Mouse (Mus musculus) macrophage (primary cell): Measurements from ENCODE around the gene Tnfrsf1b. TPM values are rescaled to one million over a fixed set of nuclear protein-coding genes. Genes with fewer than 3 reads are reported as not detected.

Experiments used
- H3K27ac ChIP-seq: fragments of 350-480 bp; formaldehyde crosslinking; 2 replicates; pipeline ENCODE4 v1.9.0; 2021
- H3K36me3 ChIP-seq: fragments of 350-480 bp; formaldehyde crosslinking; 2 replicates; pipeline ENCODE4 v1.9.0; 2021; ENCODE audit errors: inconsistent target
- H3K4me3 ChIP-seq: fragments of 350-480 bp; formaldehyde crosslinking; 2 replicates; pipeline ENCODE4 v1.9.0; 2021; ENCODE audit errors: inconsistent target
- H3K79me2 ChIP-seq: fragments of 350-480 bp; formaldehyde crosslinking; 2 replicates; pipeline ENCODE4 v1.9.0; 2021; ENCODE audit errors: inconsistent target
- WGBS: methylation state at CpG from one replicate; pipeline ENCODE4 v1.1.7; 2026; ENCODE audit warnings: inconsistent platforms; ENCODE audit not compliant: missing documents; 5-methylcytosine and 5-hydroxymethylcytosine counted together
- polyA plus RNA-seq: library from polyadenylated mRNA; stranded (reverse); fragments of 250-400 nt; gene quantifications from 3 replicates; pipeline ENCODE4 v1.2.4, GENCODE M21; 2018; ENCODE audit warnings: inconsistent platforms

The Tnfrsf1b gene
- polyA plus RNA-seq, 1 experiment from 2014 or later, result 207 TPM

DNA sequence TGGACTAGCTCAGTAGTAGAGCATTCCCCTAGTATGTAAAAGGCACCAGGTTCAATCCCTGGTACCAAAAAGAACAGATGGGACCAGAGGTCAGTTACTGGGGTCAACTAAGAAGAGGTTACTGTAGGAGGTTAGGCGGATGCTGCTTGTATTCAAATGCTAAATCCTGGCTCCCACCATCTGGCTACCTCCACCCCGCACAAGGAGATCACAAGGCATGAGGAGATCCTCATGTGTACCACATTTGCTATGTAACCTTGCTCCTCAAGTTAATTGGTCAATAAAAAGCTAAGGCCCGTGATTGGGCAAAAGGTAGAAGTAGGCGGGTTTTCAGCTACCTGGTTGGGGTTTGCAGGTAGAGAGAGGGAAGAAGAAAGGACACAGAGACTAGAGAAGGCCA lies 25.0 kb upstream of the Tnfrsf1b start:
- no peaks in the 10 kb centered on the region for H3K36me3 ChIP-seq
- no peak overlapping the region for H3K4me3 ChIP-seq
- 97% methylated on average over 4 of the region's 4 CpGs for WGBS
- H3K27ac ChIP-seq, result no peak overlapping the region
- H3K79me2 ChIP-seq, result no peaks in the 10 kb centered on the region

DNA sequence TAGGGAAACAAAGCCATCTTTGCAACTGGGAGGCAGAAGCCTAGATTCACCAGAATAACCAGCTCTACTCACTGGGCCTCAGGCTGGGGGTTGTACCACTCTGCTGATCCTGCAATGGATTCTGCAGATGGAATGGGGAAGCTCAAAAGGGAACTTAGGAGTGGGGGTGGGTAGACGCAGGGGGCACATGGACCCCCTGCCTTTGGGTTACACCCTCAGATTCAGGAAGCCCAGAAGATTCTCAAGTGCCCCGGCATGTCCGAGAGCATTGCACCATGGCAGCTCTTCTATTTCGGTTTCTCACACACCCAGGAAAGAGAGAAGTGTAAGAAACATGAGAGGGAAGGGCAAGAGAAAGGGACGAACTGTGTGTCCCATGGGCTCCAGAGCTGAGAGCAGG lies 23.5 kb upstream of the Tnfrsf1b start:
- no peaks in the 10 kb centered on the region for H3K36me3 ChIP-seq
- 1% methylated on average over 5 of the region's 5 CpGs for WGBS
- H3K4me3 ChIP-seq, result no peak overlapping the region
- H3K79me2 ChIP-seq, result no peaks in the 10 kb centered on the region
- peak overlapping the region; percentile 79 for H3K27ac ChIP-seq

DNA sequence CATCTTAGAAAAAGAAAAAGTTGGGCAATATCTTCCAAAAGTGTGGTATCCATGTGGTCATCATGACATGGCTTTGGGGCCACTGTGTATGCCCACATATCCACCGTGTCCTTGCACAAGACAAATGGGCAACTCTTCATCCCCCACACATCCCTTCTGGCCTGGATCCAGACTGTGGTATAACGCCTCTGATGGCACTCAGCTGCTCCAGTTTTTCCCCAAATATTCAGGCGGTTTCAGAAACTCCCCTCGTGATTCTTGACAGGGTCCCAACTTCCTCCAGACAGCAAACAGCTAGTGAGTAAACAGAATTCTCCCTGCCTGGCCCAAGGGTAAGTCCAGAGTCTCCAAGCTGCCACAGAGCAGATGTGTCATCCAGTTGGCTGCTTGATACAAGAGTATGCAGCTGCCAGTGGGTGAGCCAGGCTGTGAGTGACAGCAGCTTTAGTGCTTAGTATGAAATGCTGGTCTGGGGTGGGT lies 21.0 kb upstream of the Tnfrsf1b start:
- Histone ChIP-seq H3K79me2 (no peaks in the 10 kb centered on the region), H3K36me3 (no peaks in the 10 kb centered on the region), H3K4me3 (no peak overlapping the region), H3K27ac (peak overlapping the region; percentile 79)
- WGBS, result 0% methylated on average over 4 of the region's 4 CpGs

DNA sequence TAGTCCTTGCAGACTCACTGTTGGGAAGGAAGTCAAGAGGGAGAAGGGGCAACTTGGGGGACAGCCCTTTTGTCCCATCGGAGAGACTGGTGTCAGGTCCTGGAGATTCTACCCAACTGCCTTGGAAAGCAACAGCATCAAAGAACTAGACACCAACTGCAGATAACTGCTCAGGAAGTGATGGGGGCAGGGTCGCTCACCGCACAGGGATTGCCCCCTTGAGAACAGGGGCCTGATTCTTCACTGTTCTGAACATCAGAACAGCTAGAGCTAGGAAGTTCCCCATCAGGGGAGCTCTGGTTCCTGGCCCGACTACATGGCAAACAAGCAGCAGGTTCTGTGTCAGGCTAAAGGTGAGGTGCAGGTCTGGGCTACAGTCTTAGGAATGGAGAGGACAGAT lies 19.8 kb upstream of the Tnfrsf1b start:
- H3K27ac ChIP-seq, result peak overlapping the region; percentile 79

DNA sequence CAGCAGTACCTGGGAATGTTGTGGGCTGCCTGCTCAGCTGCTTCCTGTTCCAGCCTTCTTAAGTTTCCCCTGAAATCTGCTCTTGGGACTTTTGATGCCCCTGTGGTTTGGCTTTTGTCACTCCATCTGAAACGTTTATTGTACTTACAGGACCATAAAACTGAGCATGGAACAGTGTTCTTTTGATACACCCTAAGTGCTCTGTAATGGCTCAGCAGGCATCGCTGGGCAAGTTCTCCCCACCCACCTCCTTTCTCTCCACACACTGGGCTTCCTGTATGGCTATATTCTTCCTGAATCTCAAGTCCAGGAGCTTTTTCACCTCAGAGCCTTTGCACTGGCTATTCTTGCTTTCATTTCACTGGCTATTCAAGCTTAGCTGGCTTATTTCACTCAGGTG lies 18.1 kb upstream of the Tnfrsf1b start:
- no peak overlapping the region for H3K27ac ChIP-seq
- H3K36me3 ChIP-seq, result no peaks in the 10 kb centered on the region
- H3K79me2 ChIP-seq, result no peaks in the 10 kb centered on the region
- H3K4me3 ChIP-seq, result no peak overlapping the region
- WGBS, result 21% methylated on average over 2 of the region's 2 CpGs

More for the DNA sequence above, 19.8 kb upstream of the Tnfrsf1b start:
- no peaks in the 10 kb centered on the region for H3K79me2 ChIP-seq
- WGBS, result 42% methylated on average over 4 of the region's 4 CpGs
- no peak overlapping the region for H3K4me3 ChIP-seq
- H3K36me3 ChIP-seq, result no peaks in the 10 kb centered on the region

DNA sequence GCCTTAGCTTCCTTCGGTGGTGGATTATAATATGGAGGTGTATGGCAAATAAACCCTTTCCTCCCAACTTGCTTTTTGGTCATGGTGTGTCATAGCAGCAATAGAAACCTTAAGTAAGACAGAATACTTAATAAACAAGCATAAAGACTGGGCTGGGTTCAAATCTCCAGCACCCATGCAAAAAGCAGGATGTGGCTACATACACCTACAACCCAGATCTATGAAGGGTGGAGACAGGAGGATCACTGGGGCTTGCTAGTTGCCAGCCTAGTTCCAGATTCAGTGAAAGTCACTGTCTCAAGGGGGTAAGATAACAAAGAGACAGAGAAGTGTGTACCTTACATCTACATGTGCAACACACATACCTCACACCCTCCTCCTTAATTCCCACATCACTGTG lies 16.9 kb upstream of the Tnfrsf1b start:
- 100% methylated on average over 1 of the region's 1 CpGs for WGBS
- H3K27ac ChIP-seq, result no peak overlapping the region
- H3K4me3 ChIP-seq, result no peak overlapping the region
- H3K79me2 ChIP-seq, result no peaks in the 10 kb centered on the region
- H3K36me3 ChIP-seq, result no peaks in the 10 kb centered on the region

DNA sequence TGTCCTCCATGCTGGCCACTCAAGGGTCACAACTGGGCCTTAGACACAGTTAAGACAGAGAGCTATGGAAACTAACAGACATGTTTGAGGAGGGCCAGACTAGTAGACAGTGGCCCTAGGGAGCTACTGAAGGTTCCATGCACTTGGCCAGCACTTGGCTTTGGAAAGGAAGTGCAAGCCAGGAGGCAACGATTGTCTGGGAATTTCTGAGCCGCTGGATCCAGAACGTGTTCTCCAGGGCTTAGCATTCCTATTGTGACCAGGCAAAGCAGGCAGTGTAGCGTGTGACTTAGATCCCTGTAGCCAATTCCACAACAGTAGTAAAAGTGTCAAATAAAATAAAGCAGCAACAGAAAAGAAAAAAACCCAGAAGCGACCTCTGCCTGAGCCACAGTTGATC lies 14.1 kb upstream of the Tnfrsf1b start:
- Histone ChIP-seq H3K27ac (no peak overlapping the region), H3K36me3 (no peaks in the 10 kb centered on the region), H3K79me2 (no peaks in the 10 kb centered on the region), H3K4me3 (no peak overlapping the region)
- 88% methylated on average over 5 of the region's 5 CpGs for WGBS

DNA sequence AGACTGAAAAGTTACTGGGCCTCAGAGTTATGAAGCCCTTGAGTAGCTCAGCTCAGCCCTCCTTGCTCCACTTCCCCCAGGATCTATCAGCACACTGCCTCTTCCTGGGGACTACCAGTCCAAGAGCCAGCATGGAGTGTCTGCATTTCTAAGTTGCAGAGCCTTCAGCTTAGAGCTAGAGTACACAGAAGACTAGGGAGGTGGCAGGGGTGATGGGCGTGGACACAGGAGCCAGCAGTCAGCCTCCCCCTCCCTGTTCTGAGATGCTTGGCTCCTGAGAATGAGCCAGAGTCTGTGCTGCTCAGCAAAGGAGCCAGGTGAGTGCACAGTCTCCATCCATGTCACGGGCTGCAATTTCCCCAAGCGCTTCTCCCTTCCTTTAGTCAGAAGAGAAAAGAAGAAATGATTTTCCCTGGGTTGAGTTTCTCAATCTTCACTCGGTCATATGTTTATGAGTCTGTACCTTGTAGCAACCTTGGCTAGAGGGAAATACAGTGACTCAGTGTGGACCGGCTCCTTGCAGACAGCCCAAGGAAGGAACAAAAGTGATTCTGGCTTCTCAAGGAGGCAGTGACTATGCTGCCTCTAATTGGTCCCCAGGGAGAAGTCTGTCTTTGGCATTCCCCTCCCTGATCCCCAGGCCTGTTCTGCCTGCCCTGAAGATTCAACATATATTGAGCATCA lies 11.2 kb upstream of the Tnfrsf1b start:
- Histone ChIP-seq H3K27ac (peak overlapping the region; percentile 70), H3K79me2 (no peaks in the 10 kb centered on the region), H3K36me3 (no peaks in the 10 kb centered on the region), H3K4me3 (no peak overlapping the region)
- WGBS, result 29% methylated on average over 5 of the region's 5 CpGs

DNA sequence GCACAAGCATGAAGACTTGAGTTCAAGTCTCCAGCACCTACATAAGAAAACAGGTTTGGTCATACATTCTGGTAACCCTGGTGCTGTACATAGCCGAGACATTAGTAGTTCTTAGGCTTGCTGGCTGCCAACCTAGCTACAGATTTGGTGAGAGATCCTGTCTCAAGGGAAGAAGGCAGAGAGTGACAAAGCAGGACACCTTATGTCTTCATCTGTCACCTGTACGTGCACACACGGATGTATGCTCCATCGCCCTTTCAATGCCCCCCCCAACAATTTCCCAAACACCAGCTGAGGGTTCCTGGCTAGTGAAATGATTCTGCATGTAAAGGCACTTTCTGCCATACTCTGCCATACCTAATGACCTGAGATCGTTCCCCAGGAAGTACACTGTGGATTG lies 9.5 kb upstream of the Tnfrsf1b start:
- no peak overlapping the region for H3K4me3 ChIP-seq
- H3K27ac ChIP-seq, result no peak overlapping the region
- H3K79me2 ChIP-seq, result no peaks in the 10 kb centered on the region
- H3K36me3 ChIP-seq, result no peaks in the 10 kb centered on the region
- 92% methylated on average over 5 of the region's 5 CpGs for WGBS

DNA sequence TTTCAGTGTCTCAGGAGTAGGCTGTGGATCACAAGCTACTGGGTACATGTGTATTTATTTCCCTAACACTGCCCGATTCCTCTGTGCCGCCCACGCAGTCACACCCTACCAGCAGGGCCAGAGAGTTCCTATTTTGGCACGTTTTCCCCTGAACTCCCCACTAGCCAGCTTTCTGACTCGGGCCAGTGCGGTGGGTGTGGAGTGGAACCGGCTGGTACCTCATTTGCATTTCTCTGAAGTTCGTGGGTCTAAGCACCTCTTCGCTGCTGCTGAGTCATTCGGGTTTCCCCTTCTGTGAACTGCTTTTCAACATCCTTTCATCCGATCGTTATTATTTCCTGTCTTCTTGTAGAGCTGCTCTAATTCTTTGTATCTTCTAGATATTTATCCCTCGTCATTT lies 7.7 kb upstream of the Tnfrsf1b start:
- Histone ChIP-seq H3K27ac (peak overlapping the region; percentile 12; the same call in 1 of the 2 replicates), H3K4me3 (no peak overlapping the region), H3K79me2 (no peaks in the 10 kb centered on the region), H3K36me3 (no peaks in the 10 kb centered on the region)
- WGBS, result 2% methylated on average over 13 of the region's 13 CpGs

DNA sequence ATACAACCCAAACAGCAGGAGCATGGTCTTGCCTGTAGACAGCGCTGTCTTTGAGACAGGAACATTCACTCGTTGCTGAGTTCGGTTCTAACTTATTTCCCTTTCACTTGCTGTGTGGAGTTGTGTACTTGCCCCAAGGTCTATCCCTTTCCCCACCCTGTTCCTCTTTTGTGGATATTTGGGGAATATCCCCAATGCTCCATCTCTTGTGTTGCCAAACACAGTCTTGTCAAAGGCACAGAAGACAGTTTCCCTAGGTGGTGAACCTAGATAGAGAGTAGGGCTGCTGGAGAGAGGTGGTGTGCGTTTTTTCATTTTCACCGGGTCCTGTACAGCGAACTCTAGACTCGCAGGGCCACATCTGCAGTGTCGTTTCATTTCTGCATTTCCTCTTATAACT lies 5.9 kb upstream of the Tnfrsf1b start:
- Histone ChIP-seq H3K79me2 (no peaks in the 10 kb centered on the region), H3K36me3 (no peaks in the 10 kb centered on the region), H3K27ac (no peak overlapping the region), H3K4me3 (no peak overlapping the region)
- WGBS, result 60% methylated on average over 7 of the region's 8 CpGs

DNA sequence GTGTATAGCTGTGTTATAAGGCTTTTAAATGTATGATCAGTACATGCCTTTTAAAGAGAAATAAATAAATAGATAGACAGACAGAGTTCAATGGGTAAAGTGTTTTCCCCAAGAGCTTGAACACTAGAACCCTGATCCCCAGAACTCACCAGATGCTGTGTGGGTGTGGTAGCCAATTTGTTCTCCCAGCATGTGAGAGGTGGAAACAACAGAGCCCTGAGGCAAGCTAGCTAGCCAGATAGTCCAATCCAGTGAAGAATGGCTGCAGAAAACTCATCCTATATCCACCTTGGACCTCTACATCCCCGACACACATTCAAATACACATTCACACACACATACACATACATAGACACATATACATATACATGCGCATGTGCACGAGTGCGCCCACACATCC lies 4.9 kb upstream of the Tnfrsf1b start:
- peaks cover 5% of the 10 kb centered on the region; the same call in 1 of the 2 replicates for H3K79me2 ChIP-seq
- no peak overlapping the region for H3K4me3 ChIP-seq
- no peak overlapping the region for H3K27ac ChIP-seq
- 93% methylated on average over 4 of the region's 4 CpGs for WGBS
- no peaks in the 10 kb centered on the region for H3K36me3 ChIP-seq

DNA sequence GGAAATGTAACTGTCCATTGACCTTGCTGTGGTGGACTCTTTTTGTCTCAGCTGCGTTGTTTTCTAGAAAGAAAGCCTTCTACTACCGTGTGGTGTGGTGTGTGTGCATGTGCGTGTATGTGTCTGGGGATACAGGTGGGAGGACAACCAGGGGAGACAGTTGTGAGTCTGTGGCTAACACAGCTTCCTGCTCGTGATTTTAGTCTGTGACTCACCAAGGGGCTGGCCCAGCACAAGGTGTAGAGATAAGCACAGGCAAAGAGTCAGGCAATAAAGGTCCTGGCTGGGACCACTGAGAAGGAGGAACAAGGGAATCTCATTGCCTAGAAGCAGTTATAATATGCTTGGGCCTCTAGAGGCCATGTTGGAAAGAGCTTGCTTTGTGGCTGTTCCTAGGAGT lies 3.3 kb upstream of the Tnfrsf1b start:
- WGBS, result 63% methylated on average over 4 of the region's 4 CpGs

DNA sequence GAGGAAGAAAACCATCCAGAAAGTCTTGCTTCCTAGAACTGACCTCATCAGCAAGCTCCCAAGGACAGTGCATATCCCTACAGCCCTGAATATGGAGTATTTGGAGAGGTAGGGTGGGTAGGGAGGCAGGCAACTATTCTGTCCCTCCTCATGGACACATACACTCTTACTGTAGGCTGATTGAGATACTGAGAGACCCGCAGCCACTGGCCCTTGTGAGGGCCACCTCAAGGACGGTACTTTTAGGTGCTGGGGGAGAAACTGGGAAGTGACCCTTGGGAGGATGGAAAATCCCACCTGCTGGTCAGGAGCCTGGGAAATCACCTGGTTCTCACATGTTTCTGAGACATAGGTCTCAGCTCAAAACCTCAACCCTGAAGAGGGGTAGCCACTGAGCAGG lies 886 bp upstream of the Tnfrsf1b start:
- no peak overlapping the region for H3K27ac ChIP-seq
- WGBS, result 83% methylated on average over 2 of the region's 2 CpGs
- no peak overlapping the region for H3K4me3 ChIP-seq
- no peaks in the 10 kb centered on the region; the same call in 1 of the 2 replicates for H3K36me3 ChIP-seq
- H3K79me2 ChIP-seq, result peaks cover 45% of the 10 kb centered on the region

More for the DNA sequence above, 3.3 kb upstream of the Tnfrsf1b start:
- Histone ChIP-seq H3K27ac (no peak overlapping the region), H3K79me2 (peaks cover 20% of the 10 kb centered on the region), H3K36me3 (no peaks in the 10 kb centered on the region), H3K4me3 (no peak overlapping the region)

DNA sequence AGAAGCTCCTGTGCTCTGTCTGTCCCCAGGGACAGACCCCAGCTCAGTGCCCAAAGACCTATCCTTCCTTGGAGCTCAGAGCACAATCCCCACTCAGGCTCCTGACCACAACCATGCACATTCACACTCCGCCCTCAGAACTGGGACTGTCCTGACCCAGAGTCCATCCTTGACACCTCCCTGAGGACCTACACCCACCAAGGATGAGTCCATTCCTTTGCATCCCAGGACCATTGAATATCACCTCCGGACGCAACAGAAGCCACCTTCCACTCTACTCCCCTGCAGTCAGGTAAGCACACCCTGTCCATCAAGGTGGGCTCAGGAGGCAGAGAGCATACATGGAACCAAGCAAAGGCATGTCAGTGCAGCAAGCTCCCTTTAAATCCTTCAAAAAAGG lies 1.1 kb downstream of the Tnfrsf1b start:
- no peaks in the 10 kb centered on the region; the same call in 1 of the 2 replicates for H3K36me3 ChIP-seq
- peak overlapping the region; percentile 97 for H3K4me3 ChIP-seq
- H3K79me2 ChIP-seq, result peaks cover 56% of the 10 kb centered on the region
- WGBS, result 62% methylated on average over 3 of the region's 3 CpGs
- H3K27ac ChIP-seq, result peak overlapping the region; percentile 95

DNA sequence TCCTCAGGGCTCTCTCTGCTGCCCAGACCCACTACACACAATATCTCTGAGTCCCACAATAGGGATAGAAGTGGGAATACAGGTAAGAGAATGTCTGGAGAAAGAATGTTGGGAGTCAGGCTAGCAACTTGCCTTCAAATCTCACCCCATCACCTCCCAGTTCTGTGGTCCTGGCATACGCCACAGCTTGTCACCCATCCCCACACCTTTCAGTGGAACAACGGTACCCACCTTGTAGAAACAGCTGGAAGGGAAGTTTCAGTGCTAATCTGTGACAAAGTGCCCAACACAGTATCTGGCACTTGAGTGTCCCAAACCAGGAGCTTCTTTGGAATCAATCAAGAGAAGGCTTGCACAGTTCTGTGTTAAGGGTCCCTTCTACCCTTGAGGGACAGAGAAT lies 2.0 kb downstream of the Tnfrsf1b start:
- Histone ChIP-seq H3K36me3 (no peaks in the 10 kb centered on the region; the same call in 1 of the 2 replicates), H3K27ac (peak overlapping the region; percentile 95), H3K4me3 (peak overlapping the region; percentile 97; the same call in 1 of the 2 replicates), H3K79me2 (peaks cover 65% of the 10 kb centered on the region)
- WGBS, result 60% methylated on average over 2 of the region's 2 CpGs
